Comparison of ENCODE assay signal across 20 mouse cellular contexts in genomic region chr5:8312324-8312723, GRCm38 (mm10). TPM values are rescaled to one million over a fixed set of nuclear protein-coding genes. Genes with fewer than 3 reads are reported as not detected.
A peak's percentile ranks its signal among the peaks of the same experiment; 100 is the strongest.
DNase-seq lines count a peak whose midpoint lies in the region; ATAC-seq and TF ChIP-seq lines count a peak whose summit lies in the region.
"Had no signal": no experiment of that assay in that cellular context is flagged by ENCODE, and none has a peak within 500 bp of the region (broad histone marks: within the 10 kb centered on the region; RNA-seq: fewer than 3 reads in every experiment).

No protein-coding gene starts in this region.

- no peak overlapping the region for H3K4me3 ChIP-seq in bone marrow macrophage, adult 2 months (ENCODE audit: insufficient read depth, low read length)
- H3K4me3 ChIP-seq in hindbrain, embryonic 16.5 days (ENCODE audit: low read length): no peak overlapping the region
- H3K4me3 ChIP-seq: embryonic facial prominence, embryonic 12.5 days; liver, embryonic 13.5 days; neural tube, embryonic 13.5 days had no signal

- peak; percentile 6 for DNase-seq in adrenal gland, adult 8-10 months
- no peak for DNase-seq in adrenal gland, postnatal 25 days
- peak; percentile 12 to 36 for DNase-seq in heart, adult 9 months (ENCODE audit: low spot score in 2 of 2)
- no peak for DNase-seq in heart, postnatal 36 days
- peak; percentile 89 for DNase-seq in 3T3-L1 (ENCODE audit: low read depth, low spot score)
- DNase-seq in urinary bladder, adult 2 months (ENCODE audit: low spot score): no peak
- DNase-seq: cerebellum, adult 18-20 months; heart, adult 11 months; heart, postnatal 4 days; layer of hippocampus, postnatal 36 days; liver, embryonic 13.5 days; lung, postnatal 4 days had no signal

- no peak for TF ChIP-seq CTCF in bone marrow macrophage, adult 2 months (IDR thresholded peaks at IDR 0.05; ENCODE audit: low read depth, low read length)

- intact Hi-C loops in heart, postnatal 36 days (cut with DNase I): no loop called here

- no peaks in the 10 kb centered on the region for H3K27me3 ChIP-seq in hindbrain, embryonic 16.5 days (replicated peaks; ENCODE audit: control insufficient read depth, insufficient read depth, low read length)
- H3K27me3 ChIP-seq: embryonic facial prominence, embryonic 12.5 days; liver, embryonic 13.5 days; neural tube, embryonic 13.5 days had no signal

- peaks cover 12% of the 10 kb centered on the region for H3K4me1 ChIP-seq in bone marrow macrophage, adult 2 months (ENCODE audit: control insufficient read depth, insufficient read depth, low read length)
- H3K4me1 ChIP-seq in hindbrain, embryonic 16.5 days (ENCODE audit: control insufficient read depth, insufficient read depth, low read depth, low read length): no peaks in the 10 kb centered on the region
- H3K4me1 ChIP-seq: liver, embryonic 13.5 days; neural tube, embryonic 13.5 days had no signal

- WGBS in hindbrain, embryonic 16.5 days: 98% methylated on average over 2 of the region's 2 CpGs

- no peaks in the 10 kb centered on the region for H3K9me3 ChIP-seq in hindbrain, embryonic 16.5 days (ENCODE audit: control insufficient read depth, low read length)
- H3K9me3 ChIP-seq: embryonic facial prominence, embryonic 12.5 days; liver, embryonic 13.5 days; neural tube, embryonic 13.5 days had no signal

- H3K36me3 ChIP-seq in hindbrain, embryonic 16.5 days (ENCODE audit: control insufficient read depth, insufficient read depth, low read length): no peaks in the 10 kb centered on the region
- H3K36me3 ChIP-seq: embryonic facial prominence, embryonic 12.5 days; liver, embryonic 13.5 days; neural tube, embryonic 13.5 days had no signal

- ATAC-seq in hindbrain, embryonic 16.5 days: no peak
- ATAC-seq: activated CD4-positive, CD25-positive, alpha-beta regulatory T cell, adult 4 months; forebrain, embryonic 14.5 days; midbrain, embryonic 16.5 days had no signal

- H3K27ac ChIP-seq in bone marrow macrophage, adult 2 months (ENCODE audit: insufficient read depth, low read depth, low read length): peak overlapping the region; percentile 13; the same call in 1 of the 2 replicates
- H3K27ac ChIP-seq in hindbrain, embryonic 16.5 days (ENCODE audit: low read depth, low read length): no peak overlapping the region
- H3K27ac ChIP-seq: embryonic facial prominence, embryonic 12.5 days; kidney, postnatal 0 days; liver, embryonic 13.5 days; neural tube, embryonic 13.5 days had no signal

- no peak for TF ChIP-seq POLR2A in bone marrow macrophage, adult 2 months (IDR thresholded peaks at IDR 0.05; ENCODE audit: borderline replicate concordance, low read depth, low read length)

- H3K9ac ChIP-seq in hindbrain, embryonic 16.5 days (ENCODE audit: low read depth, low read length): no peak overlapping the region
- H3K9ac ChIP-seq: embryonic facial prominence, embryonic 12.5 days; liver, embryonic 13.5 days; neural tube, embryonic 13.5 days had no signal

- H3K4me2 ChIP-seq in hindbrain, embryonic 16.5 days (ENCODE audit: low read length): no peak overlapping the region
- H3K4me2 ChIP-seq: embryonic facial prominence, embryonic 12.5 days; liver, embryonic 13.5 days; neural tube, embryonic 13.5 days had no signal

RNA-seq across cellular contexts. Expression of gene Adam22, which starts 55.6 kb away (rescaled TPM):
- 1 to 10 TPM; 4.8 to 9.6 (median 6.9) TPM for total RNA-seq in adrenal gland, adult 8-10 months (2022)
- 3.2 and 3.9 TPM in 2 replicates for total RNA-seq in adrenal gland, postnatal 25 days (2021)
- total RNA-seq in heart, postnatal 36 days (2021): 1 to 10 TPM; 2.4 to 5.9 TPM
- polyA plus RNA-seq in bone marrow macrophage, adult 2 months (2012; ENCODE audit: insufficient read depth, insufficient read length, missing spikeins): 3.6 and 5.5 TPM in 2 replicates
- polyA plus RNA-seq in hindbrain, embryonic 16.5 days (2015; fragmentation: Nextera tagmentation; extraction: Ambion mirVana): 44.8 and 46.1 TPM in 2 replicates
- 7.6 and 8.6 TPM in 2 replicates for polyA plus RNA-seq in urinary bladder, adult 2 months (2012; rRNA removed)

Comparison
In these comparisons a context has a peak if more than half of its experiments do, and no peak if none do; other contexts are left out.
1. DNase-seq: peak in adrenal gland, adult 8-10 months (single experiment), heart, adult 9 months (2 of 2) and 3T3-L1 (single experiment); none in adrenal gland, postnatal 25 days (single experiment), heart, postnatal 36 days (0 of 2) and urinary bladder, adult 2 months (single experiment).